Mouse (Mus musculus): ENCODE measurements around the gene Kdelr3.

GRCm38 (mm10) chr15:79552566-79552965, 36.4 kb downstream of the Kdelr3 start:
- TF ChIP-seq CTCF (IDR thresholded peaks at IDR 0.05; ENCODE audit: borderline replicate concordance, insufficient read depth, low read length) (no peak), POLR2A (IDR thresholded peaks at IDR 0.05; ENCODE audit: low read depth, low read length) (no peak)
